Mouse (Mus musculus) lung, embryonic 14.5 days (tissue): Measurements from ENCODE around the gene Crtc3. TPM values are rescaled to one million over a fixed set of nuclear protein-coding genes. Genes with fewer than 3 reads are reported as not detected.

ENCODE experiments used
- ATAC-seq: fragments of 200-750 bp; cut with Nextera tagmentation; 2 replicates; pipeline ENCODE4 v1.8.0; 2017; ENCODE audit warnings: mild to moderate bottlenecking, moderate TSS enrichment, moderate library complexity; ENCODE audit not compliant: insufficient read depth
- DNase-seq: peaks from one replicate; pipeline ENCODE4 v3.0.0-alpha.2; 2015
- H3K27ac ChIP-seq: fragments of 300-500 bp; sonication (generic); 2 replicates; pipeline ENCODE4 v1.5.1; 2014; ENCODE audit warnings: low read depth, mild to moderate bottlenecking, moderate library complexity
- H3K27me3 ChIP-seq: fragments of 300-500 bp; sonication (generic); 2 replicates; pipeline ENCODE4 v1.6.1; 2014; ENCODE audit warnings: low read length, control low read depth; ENCODE audit not compliant: insufficient read depth
- H3K36me3 ChIP-seq: fragments of 300-500 bp; sonication (generic); 2 replicates; pipeline ENCODE4 v1.6.1; 2014; ENCODE audit warnings: control low read depth; ENCODE audit not compliant: insufficient read depth
- H3K4me1 ChIP-seq: fragments of 300-500 bp; sonication (generic); 2 replicates; pipeline ENCODE4 v1.6.1; 2014; ENCODE audit warnings: antibody characterized with exemption, control low read depth; ENCODE audit not compliant: insufficient read depth
- H3K4me2 ChIP-seq: fragments of 300-500 bp; sonication (generic); 2 replicates; pipeline ENCODE4 v1.6.1; 2014; ENCODE audit warnings: mild to moderate bottlenecking
- H3K4me3 ChIP-seq: fragments of 300-500 bp; sonication (generic); 2 replicates; pipeline ENCODE4 v1.5.1; 2014; ENCODE audit warnings: low read depth, low read length
- H3K9ac ChIP-seq: fragments of 300-500 bp; sonication (generic); 2 replicates; pipeline ENCODE4 v1.6.1; 2014
- H3K9me3 ChIP-seq: fragments of 300-500 bp; sonication (generic); 2 replicates; pipeline ENCODE4 v1.6.1; 2016; ENCODE audit warnings: low read depth, low read length, control low read depth
- CTCF ChIP-seq: IDR thresholded peaks from 2 replicates; pipeline ENCODE4 v1.5.1; 2016; ENCODE audit warnings: antibody characterized with exemption, low read depth
- WGBS: fragments of 180-500 bp; shearing (Covaris S2); extraction: QIAGEN DNeasy Blood & Tissue Kit; methylation state at CpG from one replicate; pipeline ENCODE4 v1.1.7; 2014; 5-methylcytosine and 5-hydroxymethylcytosine counted together
- polyA plus RNA-seq: library from polyadenylated mRNA; unstranded; fragments of >200 nt; fragmentation: Nextera tagmentation; extraction: Ambion mirVana; gene quantifications from 2 replicates; pipeline ENCODE4 v1.2.1, GENCODE M21; 2014

Gene Crtc3
- polyA plus RNA-seq, 1 experiment from 2014 or later, result 27.5 TPM

DNA sequence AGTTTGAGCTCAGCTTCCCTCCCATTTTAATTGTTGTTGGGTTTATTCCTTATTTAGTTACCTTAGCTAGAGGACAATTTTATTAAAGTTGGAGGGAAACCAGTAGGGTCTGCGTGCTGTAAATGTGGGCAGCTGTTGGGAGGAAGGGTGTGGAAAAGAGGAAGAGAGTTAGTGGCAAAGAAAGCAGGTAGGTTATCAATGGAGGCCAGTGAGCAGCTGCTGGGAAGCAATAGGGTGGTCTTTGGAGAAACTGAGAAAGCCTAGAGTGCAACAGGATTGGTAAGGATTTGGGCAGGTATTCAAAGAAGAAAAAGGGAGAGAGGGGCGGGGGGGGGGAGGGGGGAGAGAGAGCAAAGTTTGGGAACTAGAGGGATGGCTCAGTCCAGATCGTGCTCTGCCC lies 10.3 kb upstream of the Crtc3 start:
- WGBS, result 64% methylated on average over 2 of the region's 3 CpGs

DNA sequence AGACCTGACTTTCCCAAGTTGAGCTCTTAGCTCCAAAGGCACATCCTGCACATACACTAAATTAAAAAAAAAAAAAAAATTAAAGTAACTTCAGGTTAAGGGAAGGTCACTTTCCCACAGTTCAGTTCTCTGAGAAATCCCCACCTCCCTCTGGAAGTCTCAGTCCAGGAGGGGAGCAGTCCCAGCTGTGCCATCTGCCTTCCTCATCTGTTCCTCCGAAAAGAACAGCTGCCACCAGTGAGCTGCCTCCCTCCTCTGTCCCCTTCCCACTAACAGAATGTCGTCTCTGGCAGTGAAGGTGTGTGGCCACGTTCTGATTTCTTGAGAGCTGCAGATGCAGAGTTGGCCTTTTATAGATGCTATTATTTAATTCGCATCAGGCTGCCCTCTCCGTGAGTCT lies 9.2 kb upstream of the Crtc3 start:
- Histone ChIP-seq H3K27ac (no peak overlapping the region), H3K4me3 (no peak overlapping the region), H3K36me3 (no peaks in the 10 kb centered on the region), H3K9ac (no peak overlapping the region), H3K27me3 (no peaks in the 10 kb centered on the region), H3K4me2 (no peak overlapping the region), H3K9me3 (no peaks in the 10 kb centered on the region), H3K4me1 (no peaks in the 10 kb centered on the region)
- DNase-seq (no peak), ATAC-seq (no peak)
- no peak for TF ChIP-seq CTCF
- 59% methylated on average over 5 of the region's 5 CpGs for WGBS

More for the DNA sequence above, 10.3 kb upstream of the Crtc3 start:
- Histone ChIP-seq H3K27me3 (no peaks in the 10 kb centered on the region), H3K4me1 (no peaks in the 10 kb centered on the region), H3K9ac (no peak overlapping the region), H3K4me2 (no peak overlapping the region), H3K36me3 (no peaks in the 10 kb centered on the region), H3K27ac (no peak overlapping the region), H3K9me3 (no peaks in the 10 kb centered on the region), H3K4me3 (no peak overlapping the region)
- DNase-seq (no peak), ATAC-seq (no peak)
- no peak for TF ChIP-seq CTCF

DNA sequence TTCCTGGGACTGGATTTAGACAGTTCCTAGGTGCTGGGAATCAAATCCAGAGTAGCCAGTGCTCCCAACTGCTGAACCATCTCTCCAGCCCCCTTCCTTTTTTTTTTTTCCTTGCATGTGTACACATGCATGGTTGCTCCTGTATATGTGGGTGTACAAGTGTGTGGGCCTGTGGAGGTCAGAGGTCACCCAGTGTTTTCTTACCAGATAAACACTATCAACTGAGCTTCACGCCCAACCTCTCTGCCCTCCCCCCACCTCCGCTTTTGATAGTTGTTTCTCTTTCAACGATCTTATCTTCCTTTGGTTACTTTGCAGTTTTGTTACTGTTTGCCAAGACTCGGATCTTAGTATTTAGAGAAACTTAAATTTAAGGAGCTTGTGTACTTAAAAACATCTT lies 8.2 kb upstream of the Crtc3 start:
- DNase-seq, result no peak
- H3K9me3 ChIP-seq, result no peaks in the 10 kb centered on the region

DNA sequence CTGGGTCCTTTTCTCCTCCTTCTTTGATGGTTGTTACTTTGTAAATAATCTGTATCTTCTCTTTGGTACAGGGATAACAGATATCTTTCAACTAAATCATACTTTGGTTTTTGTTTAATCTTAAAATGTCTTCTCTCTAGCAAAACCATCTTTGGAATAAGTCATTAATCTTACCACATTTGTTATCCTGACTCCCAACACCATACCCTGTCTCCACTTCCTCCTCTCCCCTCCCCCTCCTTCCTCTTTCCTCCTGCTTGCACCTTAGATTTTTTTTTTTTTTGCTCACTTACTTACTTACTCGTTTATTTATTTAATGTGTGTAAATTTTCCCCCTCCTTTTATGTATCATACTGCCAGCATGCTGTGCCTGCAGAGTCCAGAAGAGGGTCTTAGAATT lies 7.7 kb upstream of the Crtc3 start:
- Histone ChIP-seq H3K36me3 (no peaks in the 10 kb centered on the region), H3K9ac (no peak overlapping the region), H3K4me1 (no peaks in the 10 kb centered on the region), H3K27me3 (no peaks in the 10 kb centered on the region), H3K27ac (no peak overlapping the region), H3K9me3 (no peaks in the 10 kb centered on the region), H3K4me2 (no peak overlapping the region), H3K4me3 (no peak overlapping the region)
- TF ChIP-seq CTCF, result no peak
- no peak for ATAC-seq
- 37% methylated on average over 1 of the region's 1 CpGs for WGBS
- no peak for DNase-seq

More for the DNA sequence above, 8.2 kb upstream of the Crtc3 start:
- no peaks in the 10 kb centered on the region for H3K27me3 ChIP-seq
- H3K4me2 ChIP-seq, result no peak overlapping the region
- TF ChIP-seq CTCF, result no peak
- WGBS, result 27% methylated on average over 4 of the region's 4 CpGs
- ATAC-seq, result no peak
- H3K4me1 ChIP-seq, result no peaks in the 10 kb centered on the region
- H3K9ac ChIP-seq, result no peak overlapping the region
- H3K4me3 ChIP-seq, result no peak overlapping the region
- no peak overlapping the region for H3K27ac ChIP-seq
- no peaks in the 10 kb centered on the region for H3K36me3 ChIP-seq

DNA sequence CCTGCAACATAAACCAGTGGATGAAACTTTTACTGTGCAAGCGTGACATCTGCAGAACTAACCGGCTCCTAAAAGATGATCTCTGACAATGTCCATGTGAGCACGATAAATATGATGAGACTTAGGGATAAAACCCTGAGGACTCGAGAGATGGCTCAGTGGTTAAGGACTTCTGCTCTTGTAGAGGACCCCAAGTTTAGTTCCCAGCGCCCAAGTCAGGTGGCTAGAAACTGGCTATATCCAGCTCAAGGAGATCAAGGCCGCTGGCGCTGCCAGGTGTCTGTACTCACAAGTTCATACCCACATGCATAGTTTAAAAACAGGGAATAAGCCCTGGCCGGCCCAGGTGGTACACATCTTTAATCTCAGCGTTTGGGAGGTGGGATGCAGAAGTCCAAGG lies 3.8 kb upstream of the Crtc3 start:
- ATAC-seq (no peak), DNase-seq (no peak)
- H3K4me1 ChIP-seq, result no peaks in the 10 kb centered on the region
- no peaks in the 10 kb centered on the region for H3K9me3 ChIP-seq
- no peak overlapping the region for H3K4me2 ChIP-seq
- H3K27me3 ChIP-seq, result no peaks in the 10 kb centered on the region
- no peak overlapping the region for H3K4me3 ChIP-seq
- WGBS, result 87% methylated on average over 9 of the region's 9 CpGs
- no peak overlapping the region for H3K9ac ChIP-seq
- H3K36me3 ChIP-seq, result no peaks in the 10 kb centered on the region
- no peak overlapping the region for H3K27ac ChIP-seq
- TF ChIP-seq CTCF, result no peak

DNA sequence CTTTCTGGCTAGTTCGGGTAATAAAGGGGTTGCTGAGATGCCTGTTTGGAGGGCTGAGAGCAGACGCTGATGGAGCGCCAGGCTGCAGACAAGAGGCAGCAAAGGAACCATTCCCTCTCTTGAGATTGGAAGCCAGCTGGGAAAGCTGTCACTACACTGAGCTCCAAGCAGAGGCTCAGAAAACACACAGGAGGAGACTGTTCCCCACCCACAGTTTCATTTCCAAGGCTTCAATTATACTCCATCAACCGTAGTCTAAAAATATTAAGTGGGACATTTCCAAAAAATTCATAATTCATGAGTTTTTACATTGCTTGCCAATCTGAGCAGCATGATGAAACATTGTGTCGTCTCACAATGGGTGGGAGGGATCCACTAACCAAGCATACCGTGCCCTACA lies 2.5 kb upstream of the Crtc3 start:
- Histone ChIP-seq H3K9me3 (no peaks in the 10 kb centered on the region), H3K4me3 (no peak overlapping the region), H3K36me3 (no peaks in the 10 kb centered on the region), H3K27ac (no peak overlapping the region), H3K9ac (no peak overlapping the region), H3K4me2 (no peak overlapping the region), H3K27me3 (no peaks in the 10 kb centered on the region), H3K4me1 (no peaks in the 10 kb centered on the region)
- no peak for DNase-seq
- no peak for TF ChIP-seq CTCF
- no peak for ATAC-seq
- 63% methylated on average over 6 of the region's 6 CpGs for WGBS

DNA sequence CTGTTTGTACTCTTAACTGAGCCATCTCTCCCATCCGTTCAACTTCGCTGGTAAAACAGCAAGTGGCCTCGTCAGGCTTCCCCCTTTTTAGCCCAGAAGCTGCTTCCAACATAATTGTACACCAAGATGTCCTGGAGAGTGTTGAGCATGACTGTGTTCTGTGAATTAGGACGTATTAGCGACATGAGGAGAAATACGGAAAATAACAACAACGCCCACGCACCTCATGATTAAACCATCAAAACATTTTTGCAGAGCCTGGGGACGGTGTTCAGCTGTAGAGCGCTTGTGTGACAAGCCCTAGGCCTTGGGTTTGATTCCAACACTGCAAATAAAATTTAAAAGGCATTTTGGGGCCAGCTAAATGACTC lies 529 bp upstream of the Crtc3 start:
- Histone ChIP-seq H3K4me3 (peak overlapping the region; percentile 85), H3K4me2 (peak overlapping the region; percentile 76), H3K9ac (peak overlapping the region; percentile 94), H3K27me3 (no peaks in the 10 kb centered on the region), H3K9me3 (no peaks in the 10 kb centered on the region), H3K4me1 (no peaks in the 10 kb centered on the region), H3K27ac (peak overlapping the region; percentile 96), H3K36me3 (no peaks in the 10 kb centered on the region)
- TF ChIP-seq CTCF, result no peak
- ATAC-seq, result no peak
- DNase-seq, result no peak
- WGBS, result 23% methylated on average over 10 of the region's 10 CpGs
